Mouse (Mus musculus): Measurements from ENCODE around the gene Olfr869. TPM values are rescaled to one million over a fixed set of nuclear protein-coding genes. Genes with fewer than 3 reads are reported as not detected.

Gene Olfr869
- total RNA-seq (2021) = not detected
- long read RNA-seq, experiment 1 = 0 reads
- long read RNA-seq, experiment 2 = 0 reads

GRCm38 (mm10) chr9:20128709-20129108 lies at the start of gene Olfr869:
Olfr869 (plus strand) TSS chr9:20129009.
- DNase-seq = no peak

- DNase-seq = no peak
Measured at GRCm38 (mm10) chr9:20098326-20098725, 30.5 kb upstream of the Olfr869 start, which contains the start of gene Olfr868. Olfr868 (plus strand) TSS chr9:20098626.

DNA sequence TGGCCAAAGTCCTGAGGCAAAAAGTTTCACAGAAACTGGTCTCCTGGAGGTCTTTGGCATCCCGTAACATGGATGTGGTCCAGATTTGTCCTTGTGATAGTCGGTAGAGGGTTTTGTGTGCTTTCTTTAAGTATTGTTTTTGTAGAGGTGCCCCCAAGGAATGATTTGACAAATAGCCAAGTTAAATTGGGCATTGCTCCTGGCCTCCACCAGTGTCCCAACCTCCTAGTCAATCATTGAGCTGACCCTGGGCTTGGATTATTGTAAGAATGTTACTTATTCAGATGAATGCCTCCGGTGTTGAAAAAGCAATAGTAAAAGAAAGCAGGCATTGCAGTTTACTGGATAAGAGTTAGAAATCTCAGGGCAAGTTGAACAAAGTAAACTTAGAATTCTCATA lies 20.9 kb downstream of the Olfr869 start:
- DNase-seq = no peak

GRCm38 (mm10) chr9:20173957-20174356 lies 45.1 kb downstream of the Olfr869 start, which contains the start of gene Olfr870:
Olfr870 (minus strand) TSS chr9:20174057.
- no peak for DNase-seq

- no peak for DNase-seq
Measured at GRCm38 (mm10) chr9:20179463-20179862, 50.7 kb downstream of the Olfr869 start.

Other genes starting within 250 kb of the Olfr869 start
- not detected for gene Olfr862, start 241.0 kb upstream of the Olfr869 start, total RNA-seq (2021)
- not detected for gene Olfr77, start 212.1 kb upstream of the Olfr869 start, total RNA-seq (2021)
- gene Olfr866, start 101.0 kb upstream of the Olfr869 start, total RNA-seq (2021) = not detected
- not detected for gene Olfr867, start 71.4 kb upstream of the Olfr869 start, total RNA-seq (2021)
- gene Olfr868, start 30.4 kb upstream of the Olfr869 start, total RNA-seq (2021) = not detected
- not detected for gene Olfr870, start 45.0 kb downstream of the Olfr869 start, total RNA-seq (2021)
- gene Olfr871, start 83.2 kb downstream of the Olfr869 start, total RNA-seq (2021) = not detected
- gene Olfr872, start 108.1 kb downstream of the Olfr869 start, total RNA-seq (2021) = not detected
- not detected for gene Olfr39, start 153.3 kb downstream of the Olfr869 start, total RNA-seq (2021)
- gene Olfr873, start 169.5 kb downstream of the Olfr869 start, total RNA-seq (2021) = not detected
- gene Olfr18, start 207.1 kb downstream of the Olfr869 start, total RNA-seq (2021) = not detected